Mouse (Mus musculus): Measurements from ENCODE around the gene Gm4302. TPM values are rescaled to one million over a fixed set of nuclear protein-coding genes. Genes with fewer than 3 reads are reported as not detected.
"Not testable (repeated sequence)": the region's sequence is repeated elsewhere in the genome, so short reads cannot be mapped to it uniquely, and the experiment has no call there.

Gene Gm4302
- not detected in 2 replicates for polyA plus RNA-seq (2014; fragmentation: Nextera tagmentation; extraction: Ambion mirVana)

GRCm38 (mm10) chr10:100340536-100340935 is at the start of gene Gm4302:
TSS of gene Gm4302 (plus strand) at chr10:100340836.
- H3K9me3 ChIP-seq (ENCODE audit: control insufficient read depth, low read length); ATAC-seq (ENCODE audit: low FRiP score); DNase-seq (ENCODE audit: low spot score); H3K4me1 ChIP-seq (replicated peaks; ENCODE audit: control insufficient read depth, insufficient read depth, low read length); H3K27me3 ChIP-seq (ENCODE audit: control insufficient read depth, insufficient read depth, low read length); H3K9ac ChIP-seq; H3K4me3 ChIP-seq (replicated peaks; ENCODE audit: low read length); H3K4me2 ChIP-seq (replicated peaks); H3K27ac ChIP-seq; H3K36me3 ChIP-seq (replicated peaks; ENCODE audit: control insufficient read depth, insufficient read depth): not testable (repeated sequence)
- WGBS: no CpG with 5 or more reads among the region's 3 CpGs

GRCm38 (mm10) chr10:100296105-100296504 is 44.5 kb upstream of the Gm4302 start:
- H3K4me3 ChIP-seq (replicated peaks; ENCODE audit: low read length): no peak overlapping the region
- no peaks in the 10 kb centered on the region for H3K27me3 ChIP-seq (ENCODE audit: control insufficient read depth, insufficient read depth, low read length)
- H3K36me3 ChIP-seq (replicated peaks; ENCODE audit: control insufficient read depth, insufficient read depth): no peaks in the 10 kb centered on the region
- H3K4me2 ChIP-seq (replicated peaks): no peak overlapping the region
- ATAC-seq (ENCODE audit: low FRiP score): no peak
- H3K27ac ChIP-seq: no peak overlapping the region
- H3K9me3 ChIP-seq (ENCODE audit: control insufficient read depth, low read length): no peaks in the 10 kb centered on the region
- no peak for DNase-seq (ENCODE audit: low spot score)
- no peaks in the 10 kb centered on the region for H3K4me1 ChIP-seq (replicated peaks; ENCODE audit: control insufficient read depth, insufficient read depth, low read length)
- WGBS: 90% methylated on average over 2 of the region's 2 CpGs
- H3K9ac ChIP-seq: no peak overlapping the region

- H3K4me3 ChIP-seq (replicated peaks; ENCODE audit: low read length); H3K4me2 ChIP-seq (replicated peaks); H3K9ac ChIP-seq; DNase-seq (ENCODE audit: low spot score); H3K9me3 ChIP-seq (ENCODE audit: control insufficient read depth, low read length); H3K4me1 ChIP-seq (replicated peaks; ENCODE audit: control insufficient read depth, insufficient read depth, low read length); H3K27ac ChIP-seq; ATAC-seq (ENCODE audit: low FRiP score); H3K27me3 ChIP-seq (ENCODE audit: control insufficient read depth, insufficient read depth, low read length); H3K36me3 ChIP-seq (replicated peaks; ENCODE audit: control insufficient read depth, insufficient read depth): not testable (repeated sequence)
Measured at GRCm38 (mm10) chr10:100300106-100300505, 40.5 kb upstream of the Gm4302 start.

- H3K4me2 ChIP-seq (replicated peaks); H3K9me3 ChIP-seq (ENCODE audit: control insufficient read depth, low read length); H3K9ac ChIP-seq; H3K4me1 ChIP-seq (replicated peaks; ENCODE audit: control insufficient read depth, insufficient read depth, low read length); H3K4me3 ChIP-seq (replicated peaks; ENCODE audit: low read length); ATAC-seq (ENCODE audit: low FRiP score); H3K36me3 ChIP-seq (replicated peaks; ENCODE audit: control insufficient read depth, insufficient read depth); H3K27me3 ChIP-seq (ENCODE audit: control insufficient read depth, insufficient read depth, low read length); DNase-seq (ENCODE audit: low spot score); H3K27ac ChIP-seq: not testable (repeated sequence)
- no CpG with 5 or more reads among the region's 2 CpGs for WGBS
Measured at GRCm38 (mm10) chr10:100335376-100335775, 5.3 kb upstream of the Gm4302 start, which contains the start of gene Gm4301. TSS of gene Gm4301 (plus strand) at chr10:100335676.

- H3K4me1 ChIP-seq (replicated peaks; ENCODE audit: control insufficient read depth, insufficient read depth, low read length); H3K4me2 ChIP-seq (replicated peaks); H3K9me3 ChIP-seq (ENCODE audit: control insufficient read depth, low read length); H3K4me3 ChIP-seq (replicated peaks; ENCODE audit: low read length); H3K36me3 ChIP-seq (replicated peaks; ENCODE audit: control insufficient read depth, insufficient read depth); ATAC-seq (ENCODE audit: low FRiP score); H3K27me3 ChIP-seq (ENCODE audit: control insufficient read depth, insufficient read depth, low read length); DNase-seq (ENCODE audit: low spot score); H3K9ac ChIP-seq; H3K27ac ChIP-seq: not testable (repeated sequence)
- no CpG with 5 or more reads among the region's 3 CpGs for WGBS
Measured at GRCm38 (mm10) chr10:100345672-100346071, 5.0 kb downstream of the Gm4302 start, which contains the start of gene Gm4303. TSS of gene Gm4303 (plus strand) at chr10:100345972.

- H3K4me3 ChIP-seq (replicated peaks; ENCODE audit: low read length); H3K9me3 ChIP-seq (ENCODE audit: control insufficient read depth, low read length); DNase-seq (ENCODE audit: low spot score); H3K27ac ChIP-seq; H3K27me3 ChIP-seq (ENCODE audit: control insufficient read depth, insufficient read depth, low read length); H3K4me1 ChIP-seq (replicated peaks; ENCODE audit: control insufficient read depth, insufficient read depth, low read length); H3K36me3 ChIP-seq (replicated peaks; ENCODE audit: control insufficient read depth, insufficient read depth); ATAC-seq (ENCODE audit: low FRiP score); H3K9ac ChIP-seq; H3K4me2 ChIP-seq (replicated peaks): not testable (repeated sequence)
- no CpG with 5 or more reads among the region's 3 CpGs for WGBS
Measured at GRCm38 (mm10) chr10:100350793-100351192, 10.2 kb downstream of the Gm4302 start, which contains the start of gene Gm4305. TSS of gene Gm4305 (plus strand) at chr10:100351093.

- ATAC-seq (ENCODE audit: low FRiP score); H3K9me3 ChIP-seq (ENCODE audit: control insufficient read depth, low read length); H3K27me3 ChIP-seq (ENCODE audit: control insufficient read depth, insufficient read depth, low read length); H3K4me1 ChIP-seq (replicated peaks; ENCODE audit: control insufficient read depth, insufficient read depth, low read length); H3K9ac ChIP-seq; H3K36me3 ChIP-seq (replicated peaks; ENCODE audit: control insufficient read depth, insufficient read depth); DNase-seq (ENCODE audit: low spot score); H3K27ac ChIP-seq; H3K4me2 ChIP-seq (replicated peaks); H3K4me3 ChIP-seq (replicated peaks; ENCODE audit: low read length): not testable (repeated sequence)
- 96% methylated on average over 2 of the region's 2 CpGs for WGBS
Measured at GRCm38 (mm10) chr10:100356841-100357240, 16.2 kb downstream of the Gm4302 start.

- not testable (repeated sequence) for H3K9ac ChIP-seq; H3K4me2 ChIP-seq (replicated peaks); H3K27ac ChIP-seq; H3K9me3 ChIP-seq (ENCODE audit: control insufficient read depth, low read length); H3K27me3 ChIP-seq (ENCODE audit: control insufficient read depth, insufficient read depth, low read length); H3K36me3 ChIP-seq (replicated peaks; ENCODE audit: control insufficient read depth, insufficient read depth); DNase-seq (ENCODE audit: low spot score); H3K4me1 ChIP-seq (replicated peaks; ENCODE audit: control insufficient read depth, insufficient read depth, low read length); ATAC-seq (ENCODE audit: low FRiP score); H3K4me3 ChIP-seq (replicated peaks; ENCODE audit: low read length)
- no CpG with 5 or more reads among the region's 3 CpGs for WGBS
Measured at GRCm38 (mm10) chr10:100361038-100361437, 20.4 kb downstream of the Gm4302 start, which contains the start of gene Gm4307. TSS of gene Gm4307 (plus strand) at chr10:100361338.

- H3K36me3 ChIP-seq (replicated peaks; ENCODE audit: control insufficient read depth, insufficient read depth); H3K4me1 ChIP-seq (replicated peaks; ENCODE audit: control insufficient read depth, insufficient read depth, low read length); H3K9me3 ChIP-seq (ENCODE audit: control insufficient read depth, low read length); H3K27ac ChIP-seq; H3K4me3 ChIP-seq (replicated peaks; ENCODE audit: low read length); H3K9ac ChIP-seq; H3K27me3 ChIP-seq (ENCODE audit: control insufficient read depth, insufficient read depth, low read length); H3K4me2 ChIP-seq (replicated peaks); ATAC-seq (ENCODE audit: low FRiP score); DNase-seq (ENCODE audit: low spot score): not testable (repeated sequence)
- WGBS: no CpG with 5 or more reads among the region's 2 CpGs
Measured at GRCm38 (mm10) chr10:100382460-100382859, 41.8 kb downstream of the Gm4302 start, which contains the start of gene Gm4312. TSS of gene Gm4312 (minus strand) at chr10:100382560.
